Mouse (Mus musculus): ENCODE measurements around the gene Aldh16a1. TPM values are rescaled to one million over a fixed set of nuclear protein-coding genes. Genes with fewer than 3 reads are reported as not detected.
A peak's percentile ranks its signal among the peaks of the same experiment; 100 is the strongest.
"Not testable (repeated sequence)": the region's sequence is repeated elsewhere in the genome, so short reads cannot be mapped to it uniquely, and the experiment has no call there.

Gene Aldh16a1
- total RNA-seq, 2 experiments from 2014 or later, result 11.6 to 15.1 TPM

GRCm38 (mm10) chr7:45113476-45113875, 40.9 kb downstream of the Aldh16a1 start:
- no peak for DNase-seq
- intact Hi-C loops (cut with DNase I), result no loop called here
- TF ChIP-seq CTCF (IDR thresholded peaks at IDR 0.05), result no peak
- Histone ChIP-seq H3K27ac (no peak overlapping the region), H3K4me3 (no peak overlapping the region)

GRCm38 (mm10) chr7:45112529-45112928, 41.9 kb downstream of the Aldh16a1 start:
- H3K27ac ChIP-seq, result no peak overlapping the region
- no peak for TF ChIP-seq CTCF (IDR thresholded peaks at IDR 0.05)
- no peak for DNase-seq
- intact Hi-C loops (cut with DNase I), result no loop called here
- H3K4me3 ChIP-seq, result no peak overlapping the region

GRCm38 (mm10) chr7:45111940-45112339, 42.4 kb downstream of the Aldh16a1 start:
- no peak for TF ChIP-seq CTCF (IDR thresholded peaks at IDR 0.05)
- no peak overlapping the region for H3K4me3 ChIP-seq
- intact Hi-C loops (cut with DNase I), result no loop called here
- DNase-seq, result no peak
- H3K27ac ChIP-seq, result no peak overlapping the region

- intact Hi-C loops (cut with DNase I); H3K27ac ChIP-seq; DNase-seq; H3K4me3 ChIP-seq: not testable (repeated sequence)
These were observed 44.3 kb downstream of the Aldh16a1 start for GRCm38 (mm10) chr7:45110089-45110488.

GRCm38 (mm10) chr7:45107052-45107645, 47.2 kb downstream of the Aldh16a1 start:
- no peak for TF ChIP-seq CTCF (IDR thresholded peaks at IDR 0.05)
- Histone ChIP-seq H3K4me3 (no peak overlapping the region), H3K27ac (no peak overlapping the region)
- DNase-seq, result no peak
- intact Hi-C loops (cut with DNase I), result no loop called here

GRCm38 (mm10) chr7:45106441-45106840, 47.9 kb downstream of the Aldh16a1 start:
- H3K27ac ChIP-seq, result no peak overlapping the region
- no peak overlapping the region for H3K4me3 ChIP-seq
- TF ChIP-seq CTCF (IDR thresholded peaks at IDR 0.05), result no peak
- no peak for DNase-seq
- intact Hi-C loops (cut with DNase I), result no loop called here

GRCm38 (mm10) chr7:45105491-45105890, 48.9 kb downstream of the Aldh16a1 start:
- intact Hi-C loops (cut with DNase I), result no loop called here
- Histone ChIP-seq H3K27ac (no peak overlapping the region), H3K4me3 (no peak overlapping the region)
- DNase-seq, result no peak
- no peak for TF ChIP-seq CTCF (IDR thresholded peaks at IDR 0.05)

- H3K4me3 ChIP-seq, result no peak overlapping the region
- no peak overlapping the region for H3K27ac ChIP-seq
- DNase-seq, result no peak
- intact Hi-C loops (cut with DNase I), result no loop called here
- no peak for TF ChIP-seq CTCF (IDR thresholded peaks at IDR 0.05)
These were observed 49.4 kb downstream of the Aldh16a1 start for GRCm38 (mm10) chr7:45104941-45105340.

- DNase-seq, result peak; percentile 96
- intact Hi-C loops (cut with DNase I), result loop anchor here (2.0 kb wide), 1 partner anchor 21 kb away; no protein-coding TSS in a partner anchor
- TF ChIP-seq CTCF (IDR thresholded peaks at IDR 0.05), result no peak
- Histone ChIP-seq H3K4me3 (peak within 1 kb of the TSS; percentile 72), H3K27ac (peak within 1 kb of the TSS; percentile 94)
These were observed 50.7 kb downstream of the Aldh16a1 start, which contains the start of gene Fcgrt for GRCm38 (mm10) chr7:45103652-45104180. Gene Fcgrt (minus strand): TSS chr7:45103851.

GRCm38 (mm10) chr7:45102940-45103585, 51.3 kb downstream of the Aldh16a1 start:
- Histone ChIP-seq H3K4me3 (peak overlapping the region; percentile 72), H3K27ac (peak overlapping the region; percentile 94)
- peak; percentile 65 for DNase-seq
- intact Hi-C loops (cut with DNase I), result loop anchor here (2.0 kb wide), 1 partner anchor 20 kb away; no protein-coding TSS in a partner anchor
- no peak for TF ChIP-seq CTCF (IDR thresholded peaks at IDR 0.05)

- peak overlapping the region; percentile 72 for H3K4me3 ChIP-seq
- intact Hi-C loops (cut with DNase I), result loop anchor here (2.0 kb wide), 1 partner anchor 20 kb away; no protein-coding TSS in a partner anchor
- no peak for TF ChIP-seq CTCF (IDR thresholded peaks at IDR 0.05)
- no peak for DNase-seq
- H3K27ac ChIP-seq, result peak overlapping the region; percentile 94
These were observed 51.9 kb downstream of the Aldh16a1 start for GRCm38 (mm10) chr7:45102441-45102840.

GRCm38 (mm10) chr7:45100046-45100445, 54.3 kb downstream of the Aldh16a1 start:
- Histone ChIP-seq H3K27ac (peak overlapping the region; percentile 49), H3K4me3 (peak overlapping the region; percentile 72)
- intact Hi-C loops (cut with DNase I), result no loop called here
- TF ChIP-seq CTCF (IDR thresholded peaks at IDR 0.05), result no peak
- DNase-seq, result no peak

GRCm38 (mm10) chr7:45098541-45099240, 55.7 kb downstream of the Aldh16a1 start:
- TF ChIP-seq CTCF (IDR thresholded peaks at IDR 0.05), result peak; percentile 47
- no peak for DNase-seq
- intact Hi-C loops (cut with DNase I), result no loop called here

More at GRCm38 (mm10) chr7:45098541-45099240, 55.7 kb downstream of the Aldh16a1 start:
- Histone ChIP-seq H3K27ac (no peak overlapping the region), H3K4me3 (no peak overlapping the region)

Measured in gastrocnemius, adult 2 months (tissue).